Mouse (Mus musculus) CD4-positive, CD25-positive, alpha-beta regulatory T cell, adult 2 months (primary cell): ENCODE data around the gene Syt6.
"Not testable (repeated sequence)": the region's sequence is repeated elsewhere in the genome, so short reads cannot be mapped to it uniquely, and the experiment has no call there.

ENCODE experiments used
- DNase-seq: peaks from one replicate; pipeline ENCODE4 v3.0.0-alpha.2; 2012; ENCODE audit warnings: low read depth, low spot score

The Syt6 gene

DNA sequence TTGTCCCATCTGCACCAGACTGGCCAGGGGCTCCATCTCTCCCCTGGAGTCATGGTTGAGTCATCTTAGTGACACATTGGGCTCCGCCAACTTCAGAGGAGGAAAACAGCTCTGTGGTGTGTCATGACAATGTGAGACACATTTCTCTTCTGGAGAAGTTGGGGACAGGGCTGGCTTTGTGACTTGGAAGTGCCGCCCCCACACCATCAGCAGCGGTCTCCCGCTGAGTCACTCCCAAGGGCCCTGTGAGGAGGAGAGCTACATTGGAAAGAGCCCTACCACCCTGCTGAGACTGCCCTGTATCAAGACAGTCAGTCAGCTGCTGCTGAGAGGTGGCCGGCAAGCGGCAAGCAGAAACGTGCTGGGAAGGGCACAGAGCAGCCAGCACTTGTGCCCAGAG is 26.0 kb downstream of the Syt6 start:
- DNase-seq: no peak

DNA sequence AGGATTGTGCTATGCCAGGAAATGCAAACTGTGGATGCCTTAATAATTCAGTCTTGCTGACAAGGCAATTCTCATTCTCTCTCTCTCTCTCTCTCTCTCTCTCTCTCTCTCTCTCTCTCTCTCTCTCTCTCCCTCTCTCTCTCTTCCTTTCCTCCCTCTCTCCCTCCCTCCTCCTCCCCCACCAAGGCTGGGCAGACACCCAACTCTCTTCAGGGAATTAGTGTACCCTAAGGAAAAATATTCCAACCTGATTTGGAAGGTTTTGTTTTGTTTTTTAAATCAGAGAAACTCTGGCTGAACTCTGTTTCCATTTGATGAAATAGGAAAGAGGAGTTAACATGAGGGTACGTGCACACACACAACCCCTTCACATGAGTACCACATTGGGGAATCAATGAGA is 26.5 kb downstream of the Syt6 start:
- DNase-seq: no peak

DNA sequence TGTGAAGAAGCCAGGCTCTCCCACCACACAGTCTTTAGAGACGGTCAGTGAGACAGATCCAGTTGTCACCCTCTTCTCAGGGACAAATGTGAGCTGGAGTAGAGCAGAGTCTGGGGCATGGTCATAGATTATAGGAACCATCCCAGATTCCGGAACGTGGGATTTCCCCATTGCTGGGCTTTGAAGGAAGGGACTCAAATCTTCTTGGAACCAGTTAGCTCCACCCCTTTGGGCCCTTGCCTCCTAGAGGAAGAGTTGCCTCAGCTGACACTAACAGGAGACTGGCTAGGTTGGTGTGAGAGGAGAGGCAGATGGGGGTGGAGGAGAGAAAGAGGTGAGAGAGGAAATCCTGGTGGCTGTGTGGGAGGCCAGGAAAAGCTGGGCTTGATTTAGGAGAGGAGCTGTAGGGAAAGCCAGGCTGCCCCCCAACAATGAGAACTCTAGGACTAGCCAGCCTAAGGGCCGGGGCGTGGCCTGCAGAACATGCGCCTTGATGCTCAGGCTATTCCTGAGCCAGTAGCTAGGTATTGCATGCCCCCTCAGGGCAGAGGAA is 31.1 kb downstream of the Syt6 start:
- DNase-seq: no peak

DNA sequence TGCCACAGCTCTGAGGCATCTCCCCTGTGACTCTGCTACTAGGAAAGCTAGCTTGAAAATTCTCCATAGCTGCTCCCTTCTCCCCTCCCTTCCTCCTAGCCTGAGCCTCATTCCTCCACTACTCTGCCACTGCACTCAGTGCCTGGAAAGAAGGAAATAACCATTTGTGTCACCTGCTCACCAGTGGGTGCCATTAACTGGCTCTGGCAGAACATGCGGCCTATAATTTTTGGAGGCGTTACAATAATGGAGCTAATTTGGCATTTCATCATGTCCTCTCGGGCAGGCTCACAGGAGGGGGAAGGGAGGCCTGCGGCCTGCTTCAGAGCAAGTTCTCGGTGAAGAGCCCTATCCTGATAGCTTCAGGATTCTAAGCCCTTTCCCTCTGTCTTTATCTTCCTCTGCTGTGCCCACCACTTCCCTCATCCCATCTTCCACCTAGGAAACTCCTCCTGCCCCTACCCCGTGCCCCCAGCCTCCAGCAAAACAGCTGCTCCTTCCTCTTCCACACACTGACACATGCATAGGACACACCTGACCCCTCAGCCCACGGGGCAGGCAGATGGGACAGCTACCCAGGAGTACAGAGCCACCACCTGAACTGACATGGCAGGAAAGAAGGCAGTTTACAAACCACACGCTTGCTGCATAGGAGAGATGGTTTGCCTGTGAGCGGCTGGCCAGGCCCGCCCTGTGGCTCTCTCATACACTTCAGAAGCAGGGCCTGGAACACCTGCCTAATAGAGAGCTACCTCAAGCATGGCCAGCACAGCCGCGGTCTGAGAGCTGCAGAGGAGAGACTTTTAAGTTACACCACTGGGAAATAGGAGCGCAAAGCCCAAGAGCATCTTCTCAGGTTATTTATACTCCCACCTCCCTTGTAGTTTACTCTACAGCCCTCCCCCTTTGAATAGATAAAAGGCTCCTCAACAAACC is 31.9 kb downstream of the Syt6 start:
- no peak for DNase-seq

DNA sequence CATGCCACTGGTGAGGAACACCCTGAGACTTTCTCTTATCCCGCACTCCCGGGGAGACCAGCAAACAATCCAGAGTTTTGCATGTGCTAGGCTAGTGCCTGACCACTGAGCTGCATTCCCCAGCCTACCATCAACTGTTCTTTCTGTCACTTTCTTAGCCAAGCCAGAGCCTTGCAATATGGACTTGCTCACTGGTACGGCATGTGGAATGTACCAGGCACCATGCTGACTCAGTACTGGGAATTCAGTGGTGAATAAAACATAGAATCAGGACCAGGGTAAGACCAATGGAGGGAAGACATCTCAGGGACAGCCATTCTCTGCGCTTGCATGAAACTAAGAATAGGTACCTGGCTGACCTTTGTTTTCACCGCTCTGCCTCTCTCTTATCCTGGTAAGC is 35.2 kb downstream of the Syt6 start:
- DNase-seq: no peak

DNA sequence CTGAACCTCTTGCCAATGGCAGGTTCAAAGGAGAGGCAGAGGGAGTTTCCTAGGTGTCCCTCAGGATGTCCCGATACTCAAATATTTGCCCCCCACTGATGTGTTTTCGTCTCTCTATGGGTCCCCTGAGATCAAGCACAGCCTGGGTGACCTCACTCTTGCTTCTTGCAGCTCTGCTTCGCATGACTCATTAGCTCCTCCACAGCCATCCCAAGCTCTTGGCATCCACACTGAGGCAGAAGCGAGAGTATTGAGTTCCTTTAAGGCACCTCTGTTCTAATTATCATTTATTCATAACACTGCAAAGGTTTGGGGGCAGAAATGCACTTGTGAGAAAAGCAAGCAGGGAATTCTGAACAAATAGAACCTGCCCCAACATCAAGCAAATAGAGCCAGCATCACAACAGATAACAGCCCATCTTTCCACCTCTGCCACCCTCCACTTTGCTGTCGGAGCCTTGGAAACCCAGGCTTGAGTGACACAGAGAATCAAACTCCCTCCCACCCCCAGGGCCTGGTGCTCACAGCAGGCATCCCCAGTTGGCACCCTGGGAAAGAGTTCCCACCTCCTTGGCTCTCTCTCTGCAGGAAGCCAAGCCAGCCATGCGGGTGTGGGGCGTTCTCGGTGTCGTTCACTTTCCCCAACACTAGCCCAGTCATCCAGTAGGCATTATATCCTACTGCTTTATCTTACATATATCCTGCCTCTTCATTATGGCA is 37.8 kb downstream of the Syt6 start:
- no peak for DNase-seq

DNA sequence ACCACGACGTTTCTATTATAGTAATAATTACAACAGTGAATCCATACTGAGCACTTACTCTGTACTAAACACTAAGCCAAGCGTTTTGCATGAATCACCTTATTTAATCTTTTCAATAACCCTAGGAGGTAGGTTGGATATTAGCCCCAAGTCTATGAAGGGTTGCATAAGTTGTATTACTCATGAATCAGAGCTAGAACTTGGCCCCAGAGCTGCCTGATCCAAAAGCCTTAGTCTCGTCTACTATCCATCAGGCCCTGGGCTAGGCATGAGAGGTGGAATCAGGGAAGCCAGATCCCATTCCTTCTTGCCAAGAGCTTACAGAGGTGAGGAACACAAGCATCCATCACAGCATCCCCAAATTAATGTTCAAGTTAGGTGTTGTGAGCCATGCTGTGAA is 40.6 kb downstream of the Syt6 start:
- DNase-seq: no peak

DNA sequence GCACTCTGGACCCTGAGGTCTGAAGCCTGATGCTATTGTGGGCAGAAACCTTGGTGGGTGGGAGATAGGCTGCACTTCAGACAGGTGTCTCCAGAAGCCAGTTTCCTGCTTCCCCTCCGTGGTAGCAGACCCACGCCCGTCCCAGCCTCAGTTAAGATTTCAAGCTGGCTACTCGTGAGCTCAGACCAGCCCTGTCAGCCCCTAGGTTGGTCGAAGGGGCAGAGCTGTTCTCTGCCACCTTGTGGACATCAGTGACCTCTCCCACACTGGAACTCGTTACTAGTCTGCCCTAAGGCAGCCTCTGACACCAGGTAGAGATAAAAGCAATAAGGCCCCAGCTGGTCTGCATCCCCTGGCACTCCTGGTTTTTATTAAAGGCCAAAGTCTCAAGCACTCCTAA is 42.0 kb downstream of the Syt6 start:
- no peak for DNase-seq

DNA sequence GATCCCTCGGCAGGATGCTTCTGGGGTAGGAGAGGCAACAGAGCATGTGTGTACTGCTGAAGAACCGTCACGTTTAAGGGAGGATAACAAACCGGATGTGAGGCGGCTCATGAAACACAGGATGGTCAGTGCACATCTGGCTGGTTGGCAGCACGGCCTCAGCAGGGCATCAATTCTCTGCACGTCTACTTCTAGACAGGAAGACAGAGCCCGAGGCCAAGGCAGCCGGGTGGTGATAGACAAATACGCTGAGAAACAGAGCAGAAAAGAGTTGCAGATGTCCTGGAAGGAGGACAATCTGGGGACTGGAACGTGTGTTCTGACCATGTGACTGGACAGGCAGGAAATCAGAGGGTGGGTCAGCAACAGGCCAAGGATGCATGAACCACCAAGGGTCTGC is 45.1 kb downstream of the Syt6 start:
- DNase-seq: no peak

DNA sequence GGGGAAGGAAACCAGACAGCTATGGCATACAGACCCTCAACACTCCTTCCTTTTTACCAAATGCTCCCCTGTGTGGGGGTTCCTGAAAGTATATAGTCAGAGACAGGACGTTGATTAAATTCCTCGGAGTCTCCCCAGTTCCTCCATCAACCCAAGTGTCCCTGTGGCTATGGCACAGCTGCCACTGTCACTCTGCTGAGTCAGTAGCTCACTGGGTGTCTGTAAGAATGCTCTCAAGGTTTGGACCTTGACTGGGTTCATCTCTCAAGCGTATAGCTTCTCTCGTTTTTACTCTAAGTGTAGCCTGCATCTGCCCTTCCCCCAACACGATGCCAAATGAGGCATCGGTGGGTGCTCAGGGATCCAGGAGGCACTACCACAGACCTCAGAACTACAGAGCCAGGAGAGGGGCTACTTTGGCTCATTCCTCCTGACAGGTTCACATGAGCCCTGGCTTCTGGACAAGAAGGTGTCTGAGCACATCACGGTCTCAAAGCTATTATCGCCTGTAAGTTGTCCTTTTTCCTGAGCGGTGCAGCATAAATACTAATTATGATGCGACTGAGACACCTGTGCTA is 49.0 kb downstream of the Syt6 start:
- no peak for DNase-seq

DNA sequence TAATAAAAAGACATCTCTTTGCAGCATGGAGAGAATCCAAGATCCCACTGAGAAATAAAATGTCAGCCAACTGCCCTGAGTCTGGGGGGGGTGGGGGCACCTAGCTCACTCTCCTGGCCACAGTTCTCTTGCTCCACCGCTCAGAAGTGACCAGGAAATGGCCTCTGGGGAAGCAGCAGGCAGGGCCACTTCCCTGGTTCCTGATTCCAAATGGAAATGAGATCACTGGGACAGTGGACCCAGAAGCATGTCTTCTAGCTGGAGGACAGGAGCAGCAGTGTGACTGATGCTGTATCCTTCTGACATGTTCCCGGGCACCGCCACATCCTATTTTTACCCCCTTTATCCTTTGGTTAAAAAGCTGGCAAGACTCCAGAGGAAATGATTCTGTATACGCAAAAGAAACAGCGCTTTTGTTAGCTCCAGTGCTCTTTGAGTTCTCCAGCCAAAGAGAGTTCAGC is 49.6 kb downstream of the Syt6 start:
- no peak for DNase-seq

DNA sequence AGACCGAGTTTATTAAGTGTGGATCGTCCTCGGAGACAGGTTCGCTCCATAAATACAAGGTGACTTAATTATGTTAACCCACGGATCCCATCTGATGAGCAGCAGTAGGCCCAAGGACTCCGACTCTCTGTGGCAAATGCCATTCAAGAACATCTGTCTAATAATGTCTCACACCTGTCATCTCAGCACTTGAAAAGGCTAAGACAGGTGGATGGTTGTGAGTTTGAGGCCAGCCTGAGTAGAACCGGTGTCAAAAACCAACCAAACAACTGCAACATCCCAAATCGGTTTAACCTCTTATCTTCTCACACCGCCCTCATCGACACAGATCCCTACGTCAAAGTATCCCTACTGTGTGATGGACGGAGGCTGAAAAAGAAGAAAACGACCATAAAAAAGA is 50.1 kb downstream of the Syt6 start:
- DNase-seq: no peak

DNA sequence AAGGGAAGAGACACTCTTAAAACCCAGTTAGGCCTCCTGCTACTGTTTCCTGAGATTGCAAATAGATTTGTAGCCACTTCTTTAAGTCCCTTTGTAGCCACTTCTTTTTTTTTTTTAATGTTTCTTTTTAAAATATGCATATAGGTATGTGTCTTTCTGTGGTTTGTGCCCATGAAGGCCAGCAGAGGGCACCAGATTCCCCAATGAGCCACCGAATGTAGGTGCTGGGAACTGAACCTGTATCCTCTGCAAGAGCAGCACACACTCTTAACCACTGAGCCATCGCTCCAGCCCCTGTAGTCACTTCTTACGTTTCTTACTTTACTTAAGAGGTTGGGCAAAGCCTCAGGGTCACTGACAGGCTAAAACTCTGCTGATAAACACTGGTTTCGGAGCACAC is 51.5 kb downstream of the Syt6 start:
- DNase-seq: no peak

DNA sequence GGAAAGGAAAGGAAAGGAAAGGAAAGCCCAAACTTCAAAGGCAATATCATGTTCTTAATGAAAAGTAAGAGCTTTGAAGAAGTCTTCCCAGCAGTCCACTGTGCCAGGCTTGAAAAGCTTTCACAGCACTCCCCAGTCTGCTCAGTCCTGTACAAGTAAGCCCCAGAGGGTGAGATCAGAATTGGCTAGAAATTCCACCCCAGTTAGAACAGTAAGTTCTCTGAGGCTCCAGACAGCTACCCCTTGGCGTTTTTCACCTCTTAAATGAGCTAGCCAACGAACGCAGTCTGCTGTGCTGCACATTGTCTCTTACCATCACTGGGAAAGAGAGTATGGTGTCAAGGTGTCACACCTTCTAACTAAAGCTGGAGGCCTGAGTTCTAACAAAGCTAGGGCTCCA is 52.6 kb downstream of the Syt6 start:
- no peak for DNase-seq

DNA sequence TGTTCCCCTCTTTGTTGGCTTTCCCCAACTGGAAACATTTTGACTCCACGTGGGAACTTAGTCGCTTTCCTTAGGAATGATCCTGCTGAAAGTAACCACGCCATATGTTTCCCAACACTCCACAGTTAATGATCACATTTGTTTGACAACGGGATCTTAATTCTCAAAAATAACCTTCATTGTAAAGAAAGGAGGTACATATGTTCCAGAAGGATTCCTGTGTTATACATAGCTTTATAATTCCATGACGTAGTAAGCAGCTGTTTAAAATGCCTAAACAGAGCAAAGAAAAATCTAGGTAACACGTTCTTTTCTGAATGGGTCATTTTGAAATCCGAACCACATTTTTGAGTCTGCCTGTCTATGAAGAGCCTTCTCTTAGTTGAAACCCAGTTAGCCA is 58.1 kb downstream of the Syt6 start:
- DNase-seq: no peak

DNA sequence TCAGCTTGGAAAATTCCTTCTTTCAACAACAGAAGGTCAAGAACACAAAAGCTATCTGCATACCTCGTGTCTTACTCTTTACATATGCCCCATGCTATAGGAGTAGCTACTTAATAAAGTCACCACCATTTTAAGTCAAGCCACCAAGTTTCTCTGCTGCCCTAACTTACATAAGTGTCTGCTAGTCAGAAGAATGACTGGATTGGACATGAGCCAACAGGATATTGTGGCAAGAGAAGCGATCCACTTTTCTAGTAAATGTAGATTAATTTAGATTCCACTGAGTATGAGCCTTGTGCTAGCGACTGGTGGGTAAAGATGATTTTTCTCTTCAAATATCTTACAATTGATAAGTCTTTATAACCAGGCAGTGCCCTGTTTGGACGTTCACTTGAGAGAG is 58.8 kb downstream of the Syt6 start:
- peak; percentile 21 for DNase-seq

DNA sequence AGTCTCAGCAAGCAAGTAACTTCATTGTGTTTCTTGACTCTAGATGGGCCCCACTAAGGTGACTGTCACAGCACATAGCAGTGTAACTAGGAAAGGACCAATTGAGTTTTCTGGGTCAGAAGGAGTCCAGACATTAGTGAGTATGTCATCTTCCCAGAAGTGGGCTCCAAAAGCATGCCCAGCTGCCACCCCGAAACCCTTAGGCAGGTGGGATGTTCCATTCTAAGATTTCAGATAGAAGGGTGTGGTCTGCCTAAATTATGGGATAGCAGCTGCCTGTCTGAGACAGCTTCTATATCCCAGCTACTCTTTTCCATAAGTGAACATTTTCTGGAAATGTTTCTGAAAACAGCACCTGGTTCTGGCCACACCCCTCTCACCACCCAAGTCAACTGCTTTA is 59.2 kb downstream of the Syt6 start:
- no peak for DNase-seq

DNA sequence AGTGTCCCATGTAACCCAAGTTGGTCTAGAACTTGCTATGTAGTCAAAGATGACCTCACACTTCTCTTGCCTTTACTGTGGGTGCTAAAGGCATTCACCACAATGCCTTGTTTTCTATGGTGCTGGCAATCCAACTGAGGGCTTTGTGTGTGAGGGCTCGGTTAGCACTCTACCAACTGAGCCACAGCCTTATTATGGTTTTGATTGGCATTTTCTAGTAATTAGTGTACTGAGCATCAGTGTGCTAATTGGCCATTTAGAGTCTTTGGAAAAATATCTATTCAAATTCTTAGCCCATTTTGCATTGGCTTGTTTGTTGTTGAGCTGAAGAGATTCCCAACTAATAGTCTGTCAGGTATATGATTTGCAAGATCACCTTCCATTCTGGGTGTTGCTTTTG is 62.6 kb downstream of the Syt6 start:
- DNase-seq: no peak

DNA sequence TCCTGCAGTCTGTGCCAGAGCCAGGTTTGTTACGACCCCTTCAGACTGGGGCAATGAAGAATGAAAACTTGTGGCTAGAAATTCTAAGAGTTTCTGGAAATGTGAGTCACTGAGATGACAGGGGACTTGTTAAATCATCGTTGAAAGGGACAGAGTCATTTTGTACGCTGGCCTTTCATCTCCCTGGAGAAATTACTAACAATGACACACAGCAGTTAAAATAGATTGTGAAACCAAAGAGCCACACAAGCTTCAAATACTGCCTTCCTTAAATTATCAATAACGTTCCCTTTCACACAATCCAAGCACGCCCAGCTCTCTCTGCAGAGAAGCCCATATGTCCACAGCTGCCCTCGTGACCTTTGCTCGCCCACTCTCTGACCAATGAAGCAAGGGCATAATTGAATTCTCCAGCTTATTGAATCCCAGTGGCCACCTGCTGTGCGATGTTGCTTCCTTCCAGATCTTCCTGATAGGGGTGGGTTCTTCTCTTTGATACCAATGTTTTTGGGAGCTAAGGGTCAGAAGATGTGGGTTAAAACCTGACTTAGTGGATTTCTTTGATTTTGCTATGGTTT is 65.3 kb downstream of the Syt6 start:
- DNase-seq: no peak

DNA sequence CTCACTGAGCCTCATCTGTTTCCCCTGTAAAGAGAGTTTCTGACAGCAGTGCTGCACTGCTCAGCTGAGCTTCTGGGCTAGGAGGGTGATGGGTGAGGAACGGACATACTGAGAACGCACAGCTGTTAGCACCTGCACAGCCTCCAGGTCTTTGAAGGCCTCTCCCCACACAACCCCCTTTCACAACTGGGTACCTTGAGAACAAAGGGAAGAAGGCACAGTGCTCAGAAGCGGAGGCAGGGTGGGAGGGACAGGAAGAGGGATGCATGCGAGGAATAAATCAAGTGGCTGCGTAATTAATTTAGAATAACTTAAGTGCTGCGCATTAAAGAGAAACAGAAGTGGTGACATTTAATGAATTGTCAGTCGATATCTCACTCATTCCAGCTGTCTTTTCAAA is 66.3 kb downstream of the Syt6 start:
- peak; percentile 7 for DNase-seq

DNA sequence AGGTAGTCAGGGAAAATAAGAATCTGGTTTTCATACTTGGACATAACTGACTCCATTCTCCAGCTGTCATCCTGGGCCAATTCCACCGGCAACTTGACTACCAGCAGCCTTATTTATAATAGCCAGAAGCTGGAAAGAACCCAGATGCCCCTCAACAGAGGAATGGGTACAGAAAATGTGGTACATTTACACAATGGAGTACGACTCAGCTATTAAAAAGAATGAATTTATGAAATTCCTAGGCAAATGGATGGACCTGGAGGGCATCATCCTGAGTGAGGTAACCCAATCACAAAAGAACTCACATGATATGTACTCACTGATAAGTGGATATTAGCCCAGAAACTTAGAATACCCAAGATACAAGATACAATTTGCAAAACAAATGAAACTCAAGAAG is 70.9 kb downstream of the Syt6 start, which contains the start of gene Atg4a-ps:
Gene Atg4a-ps (minus strand): TSS at position 101 of the 400 bp plus-strand sequence.
- DNase-seq: not testable (repeated sequence)
